Mouse (Mus musculus): Measurements from ENCODE around the gene Sh3bp5. TPM values are rescaled to one million over a fixed set of nuclear protein-coding genes. Genes with fewer than 3 reads are reported as not detected.
A peak's percentile ranks its signal among the peaks of the same experiment; 100 is the strongest.

Gene Sh3bp5
- polyA plus RNA-seq, 1 experiment from 2014 or later = 20.3 TPM

DNA sequence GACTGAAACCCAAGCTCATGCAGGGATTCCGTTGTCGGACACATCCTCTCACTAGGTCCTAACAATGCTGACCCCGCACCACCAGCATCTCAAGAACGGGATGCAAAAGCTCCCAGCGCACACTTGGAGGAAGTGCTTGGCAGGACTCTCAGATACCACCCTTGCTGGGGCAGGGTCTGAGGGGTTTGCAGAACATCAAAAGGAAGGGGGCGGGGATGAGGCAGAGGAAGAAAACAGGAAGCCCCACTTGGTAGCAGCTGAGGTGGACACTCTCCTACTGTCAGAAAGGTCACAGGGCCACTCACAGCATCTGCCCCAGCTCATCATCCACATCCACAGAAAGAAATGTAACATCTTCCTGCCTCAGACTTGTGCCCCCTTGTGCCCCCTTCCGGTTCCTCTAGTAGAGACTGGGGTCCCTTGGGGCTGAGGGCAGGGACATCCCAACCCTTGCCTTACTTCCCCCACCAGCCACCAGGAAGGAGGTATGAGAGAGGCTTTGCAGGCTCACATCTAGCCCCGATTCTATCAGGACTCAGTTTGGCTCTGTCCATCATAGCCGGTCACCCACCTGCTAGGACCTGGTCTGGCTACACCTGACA lies 25.7 kb downstream of the Sh3bp5 start:
- DNase-seq (ENCODE audit: low spot score) = no peak

- no peak for DNase-seq (ENCODE audit: low spot score)
These were observed 27.2 kb downstream of the Sh3bp5 start for GRCm38 (mm10) chr14:31408666-31409065.

DNA sequence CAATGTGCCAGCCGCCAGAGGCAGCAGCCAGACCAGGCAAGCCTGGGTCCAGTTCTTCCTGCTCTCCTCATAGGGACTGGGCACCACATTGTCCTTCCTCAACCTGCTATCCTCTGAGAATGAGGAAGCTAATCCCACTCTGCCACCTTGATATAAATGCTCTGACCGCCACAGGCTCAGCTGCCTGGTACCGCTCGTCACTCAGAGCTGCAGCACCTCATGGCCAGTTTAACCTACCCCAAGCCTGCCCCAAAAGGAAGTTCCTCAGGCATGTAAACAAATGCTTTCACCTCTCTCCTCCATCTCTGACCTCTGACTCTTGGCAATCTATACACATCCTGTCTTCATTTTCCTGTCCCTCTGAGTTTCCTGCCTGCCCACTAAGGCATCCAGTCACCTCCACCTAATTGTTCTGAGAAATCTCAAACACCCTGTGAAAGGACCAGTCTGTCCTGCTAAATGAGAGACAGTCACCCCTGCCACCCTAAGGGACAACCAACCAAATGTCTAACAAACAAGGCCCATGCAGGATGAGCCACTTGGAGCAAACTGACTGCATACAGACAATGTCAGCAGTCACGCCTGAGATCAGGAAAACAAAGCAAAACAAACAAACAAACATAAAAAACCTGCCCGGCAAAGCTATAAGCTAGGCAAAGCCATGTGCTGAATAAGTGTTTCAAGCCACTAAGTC lies 27.8 kb downstream of the Sh3bp5 start:
- DNase-seq (ENCODE audit: low spot score) = no peak

DNA sequence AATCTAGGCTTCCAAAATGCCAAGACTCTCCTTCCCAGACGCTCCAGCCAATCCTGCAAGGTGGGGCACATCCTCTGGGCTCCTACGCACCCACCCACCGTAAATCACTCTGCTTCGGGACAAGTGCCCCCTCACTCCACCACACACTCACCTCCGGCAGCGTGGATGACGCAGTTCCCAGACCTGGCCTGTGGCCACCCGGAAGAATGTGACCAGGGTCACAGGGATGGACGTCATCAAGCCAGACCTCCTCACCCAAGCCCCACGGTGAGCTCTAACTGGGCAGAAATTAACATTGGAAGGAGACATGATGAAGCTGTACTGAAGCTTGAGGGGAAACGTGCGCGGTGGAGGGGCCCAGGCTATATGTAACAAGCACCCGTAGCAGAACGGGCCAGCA lies 28.7 kb downstream of the Sh3bp5 start:
- no peak for DNase-seq (ENCODE audit: low spot score)

DNA sequence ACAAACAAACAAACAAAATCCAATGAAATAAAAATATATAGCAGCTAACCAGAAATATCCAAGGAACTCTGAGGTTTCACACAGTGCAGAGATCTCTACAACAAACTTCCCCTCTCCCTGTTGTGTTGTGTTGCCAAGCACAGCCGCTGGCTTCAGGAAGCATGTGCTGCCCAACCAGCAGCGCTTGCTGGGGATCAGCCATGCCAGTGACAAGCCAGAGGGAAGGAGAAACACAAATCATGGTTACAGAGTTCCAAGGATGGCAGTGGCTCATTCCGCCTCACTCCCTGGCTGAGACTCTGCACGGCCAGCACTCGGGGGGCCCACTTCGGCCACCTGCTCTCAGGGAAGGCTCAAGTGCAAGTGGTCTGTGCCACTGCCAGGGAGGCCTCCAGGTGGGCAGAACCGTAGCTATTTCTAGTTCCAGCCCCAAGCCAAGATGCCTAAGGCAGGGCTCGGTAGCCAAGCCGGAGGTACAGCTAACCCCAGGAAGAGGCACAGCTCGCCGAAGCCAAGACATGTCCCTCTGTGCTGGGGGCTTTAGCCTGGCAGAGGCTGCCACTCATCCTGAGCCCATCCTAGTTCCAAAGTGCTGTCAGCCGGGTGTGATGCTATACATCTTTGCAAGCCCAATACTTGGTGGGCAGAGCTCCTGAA lies 29.6 kb downstream of the Sh3bp5 start:
- no peak for DNase-seq (ENCODE audit: low spot score)

DNA sequence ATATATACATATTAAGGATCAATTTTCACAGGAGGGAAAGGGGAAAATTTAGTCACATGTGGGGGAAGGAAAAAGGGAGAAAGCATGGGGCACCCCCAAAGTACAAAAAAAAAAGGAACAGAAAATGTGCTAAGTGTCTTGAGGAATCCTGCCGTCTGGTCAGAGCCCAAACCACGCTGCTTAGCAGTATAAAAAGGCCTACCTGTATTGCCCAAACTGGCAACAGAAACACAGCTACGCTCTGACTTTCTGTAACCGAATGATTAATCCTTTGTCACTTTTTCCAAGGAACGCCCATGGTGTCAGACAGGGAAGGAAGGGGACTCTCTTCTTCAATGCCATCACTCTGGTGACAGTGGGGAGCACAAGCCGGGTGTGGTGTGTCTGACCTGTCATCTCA lies 30.2 kb downstream of the Sh3bp5 start:
- no peak for DNase-seq (ENCODE audit: low spot score)

GRCm38 (mm10) chr14:31404663-31405062 lies 31.2 kb downstream of the Sh3bp5 start:
- DNase-seq (ENCODE audit: low spot score) = no peak

GRCm38 (mm10) chr14:31403995-31404394 lies 31.9 kb downstream of the Sh3bp5 start:
- no peak for DNase-seq (ENCODE audit: low spot score)

DNA sequence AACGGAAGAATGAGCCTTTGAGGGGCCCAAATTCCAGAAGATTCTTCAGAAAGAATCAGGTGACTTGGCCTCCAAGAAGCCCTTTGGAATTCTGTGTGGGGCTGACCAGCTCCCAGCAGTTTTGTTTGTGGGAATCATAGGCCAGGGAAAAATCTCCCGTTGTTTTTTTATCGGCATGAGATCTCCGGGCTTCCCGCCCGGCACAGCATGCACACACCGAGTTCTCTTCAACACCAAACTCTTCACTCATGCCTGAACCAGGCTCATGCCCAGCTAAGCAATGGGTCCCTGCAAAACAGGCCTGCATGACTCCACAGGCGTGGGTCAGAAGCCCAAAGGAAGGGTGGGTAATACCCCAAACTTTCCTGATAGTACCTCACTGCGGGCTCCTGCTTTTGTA lies 32.3 kb downstream of the Sh3bp5 start:
- no peak for DNase-seq (ENCODE audit: low spot score)

DNA sequence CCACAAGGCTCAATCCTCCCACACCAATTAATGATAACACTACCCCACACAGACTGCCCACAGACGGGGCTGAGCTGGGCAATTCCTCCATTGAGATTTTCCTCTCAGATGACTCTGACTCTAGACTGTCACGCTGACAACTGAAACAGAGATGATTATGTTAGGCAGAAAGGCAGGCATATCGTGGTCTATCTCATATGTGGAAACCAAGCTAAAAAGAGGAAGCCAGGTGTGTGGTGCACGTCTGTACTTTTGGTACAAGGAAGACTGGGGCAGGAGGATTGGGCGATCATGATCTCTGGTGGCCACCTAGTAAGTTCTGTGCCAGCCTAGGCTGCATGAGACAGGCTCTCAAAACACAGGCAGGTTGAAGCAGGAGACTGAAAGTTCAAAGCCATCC lies 33.2 kb downstream of the Sh3bp5 start:
- DNase-seq (ENCODE audit: low spot score) = peak; percentile 33

DNA sequence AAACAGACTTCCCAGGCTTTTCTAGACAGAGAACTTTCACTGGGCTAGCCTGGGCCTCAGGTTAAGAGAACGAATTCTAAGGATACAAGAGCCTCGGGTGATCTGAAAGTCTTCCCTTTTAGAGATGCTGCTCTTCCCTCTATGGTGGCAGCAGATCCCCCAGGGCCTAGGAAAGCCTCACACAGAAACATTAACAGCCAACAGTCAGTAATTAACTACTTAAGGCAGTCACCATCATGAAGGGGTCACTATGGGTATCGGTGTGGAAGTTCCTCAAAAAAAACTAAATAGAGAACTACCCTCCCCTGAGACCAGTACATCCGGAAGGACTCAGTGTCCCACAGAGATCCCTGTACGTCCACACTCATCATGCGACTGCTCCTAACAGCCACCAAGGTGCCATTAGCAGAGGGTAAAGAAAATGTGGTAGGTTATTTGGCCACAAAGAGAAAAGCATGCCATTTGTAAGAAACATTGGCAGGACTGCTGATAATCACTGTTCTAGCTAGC lies 33.9 kb downstream of the Sh3bp5 start:
- DNase-seq (ENCODE audit: low spot score) = no peak

DNA sequence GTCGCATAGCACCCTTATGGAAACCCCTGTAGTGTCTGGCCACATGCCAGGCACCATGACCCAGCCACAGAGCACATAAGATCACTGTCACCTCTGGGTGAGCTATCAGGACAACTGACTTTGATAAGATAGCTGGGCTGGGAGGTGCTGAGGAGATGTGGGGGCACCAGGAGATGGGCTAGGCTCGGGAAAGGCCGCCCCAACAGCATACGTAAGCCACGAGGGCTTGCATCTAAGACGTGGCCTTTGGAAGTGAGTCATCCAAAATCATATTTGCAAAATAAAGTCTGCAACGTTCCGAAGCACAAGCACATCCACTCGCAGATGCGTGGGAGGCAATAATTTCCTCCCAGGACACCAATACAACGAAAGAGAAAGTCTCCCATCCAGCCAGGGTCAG lies 35.0 kb downstream of the Sh3bp5 start:
- DNase-seq (ENCODE audit: low spot score) = no peak

DNA sequence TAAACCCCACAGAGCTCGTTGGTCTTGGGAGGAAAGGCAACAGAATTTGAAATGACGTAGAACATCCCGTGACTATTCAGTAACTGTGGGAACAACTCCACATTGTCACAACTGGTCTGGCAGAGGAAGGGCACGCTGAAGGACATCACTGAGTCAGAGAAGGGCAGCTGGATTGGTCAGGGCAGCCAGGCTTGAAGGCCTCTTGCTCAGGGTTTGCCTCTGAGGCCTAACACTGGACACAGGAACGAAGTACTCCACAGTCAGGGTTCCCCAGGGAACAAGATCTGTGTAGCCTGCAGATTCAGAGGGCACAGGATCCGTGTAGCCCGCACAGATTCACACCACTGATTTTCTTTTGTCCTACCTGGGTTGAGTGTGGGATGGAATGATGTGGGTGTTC lies 35.6 kb downstream of the Sh3bp5 start:
- no peak for DNase-seq (ENCODE audit: low spot score)

DNA sequence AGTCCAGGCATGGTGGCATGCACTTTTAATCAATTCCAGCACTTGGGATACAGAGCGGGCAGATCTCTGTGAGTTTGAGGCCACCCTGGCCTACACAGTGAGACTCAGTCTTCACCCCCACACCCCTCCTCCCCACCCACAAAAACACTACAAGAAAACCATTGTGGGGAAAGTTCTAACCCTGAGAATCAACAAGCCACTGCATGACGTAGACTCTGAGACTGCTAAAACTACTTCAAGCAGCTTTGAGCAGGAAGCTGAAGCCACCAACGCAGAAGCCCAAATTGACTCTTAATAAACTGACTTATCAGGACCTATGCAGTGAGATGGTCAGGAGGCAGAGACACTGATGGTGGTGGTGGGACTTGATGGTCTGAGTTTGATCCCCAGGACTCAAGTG lies 36.6 kb downstream of the Sh3bp5 start:
- peak; percentile 53 for DNase-seq (ENCODE audit: low spot score)

- DNase-seq (ENCODE audit: low spot score) = no peak
These were observed 37.1 kb downstream of the Sh3bp5 start for GRCm38 (mm10) chr14:31398819-31399218.

GRCm38 (mm10) chr14:31397791-31398595 lies 37.9 kb downstream of the Sh3bp5 start:
- DNase-seq (ENCODE audit: low spot score) = no peak

DNA sequence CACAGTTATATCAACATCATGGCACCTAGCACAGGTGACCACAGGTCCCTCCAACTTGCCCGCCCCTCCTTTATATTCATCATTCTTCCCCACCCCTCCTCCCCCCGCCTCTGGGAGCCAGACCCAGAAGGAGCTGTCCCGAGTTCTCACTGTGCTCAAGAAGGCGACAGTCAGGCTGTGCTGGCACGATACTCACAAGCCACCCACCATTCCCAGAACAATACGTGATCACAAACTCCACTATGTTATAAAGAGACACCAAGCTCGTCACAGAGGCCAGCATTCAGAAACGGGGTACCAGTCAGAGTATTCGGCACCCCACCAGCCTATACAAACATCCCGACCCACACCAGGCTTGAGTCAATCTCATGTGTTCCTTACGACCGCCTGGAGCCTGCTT lies 38.5 kb downstream of the Sh3bp5 start:
- DNase-seq (ENCODE audit: low spot score) = no peak

- DNase-seq (ENCODE audit: low spot score) = no peak
These were observed 39.5 kb downstream of the Sh3bp5 start for GRCm38 (mm10) chr14:31396428-31396827.

DNA sequence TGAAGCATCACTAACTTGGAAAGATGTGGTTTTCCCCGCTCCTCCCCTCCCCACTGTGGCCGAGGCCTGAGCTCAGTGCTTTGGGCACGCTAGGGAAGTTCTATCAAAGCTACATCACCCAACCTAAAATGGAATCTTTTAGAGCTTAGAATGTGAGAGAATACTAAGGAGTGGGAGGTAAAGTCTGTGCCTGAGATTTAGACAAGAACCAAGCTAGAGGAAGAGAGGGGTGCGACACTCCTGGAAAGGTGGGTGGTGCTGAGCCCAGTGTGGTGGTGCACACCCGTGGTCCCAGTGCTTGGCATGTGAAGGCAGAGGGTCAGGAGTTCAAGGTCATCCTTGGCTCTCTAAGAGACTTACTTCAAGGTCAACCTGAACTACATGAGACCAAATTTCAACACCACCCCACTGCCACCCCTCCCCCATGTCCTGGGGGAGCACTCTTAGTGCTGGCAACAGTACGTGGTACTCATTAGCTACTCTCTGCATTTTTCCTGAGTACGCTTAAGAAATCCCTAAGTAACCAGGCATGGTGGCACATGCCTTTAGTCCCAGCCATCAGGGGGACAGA lies 40.2 kb downstream of the Sh3bp5 start:
- DNase-seq (ENCODE audit: low spot score) = no peak

GRCm38 (mm10) chr14:31394822-31395532 lies 40.9 kb downstream of the Sh3bp5 start:
- no peak for DNase-seq (ENCODE audit: low spot score)
